Mouse (Mus musculus) cerebellum, adult (tissue): ENCODE measurements around the gene Wnt2b.

Experiments
- ATAC-seq: cut with Nextera tagmentation; 2 replicates; pipeline ENCODE4 v1.9.2; 2017; ENCODE audit warnings: mild to moderate bottlenecking, moderate library complexity, mixed read lengths; ENCODE audit not compliant: insufficient number of reproducible peaks, low FRiP score, low TSS enrichment

Wnt2b gene

DNA sequence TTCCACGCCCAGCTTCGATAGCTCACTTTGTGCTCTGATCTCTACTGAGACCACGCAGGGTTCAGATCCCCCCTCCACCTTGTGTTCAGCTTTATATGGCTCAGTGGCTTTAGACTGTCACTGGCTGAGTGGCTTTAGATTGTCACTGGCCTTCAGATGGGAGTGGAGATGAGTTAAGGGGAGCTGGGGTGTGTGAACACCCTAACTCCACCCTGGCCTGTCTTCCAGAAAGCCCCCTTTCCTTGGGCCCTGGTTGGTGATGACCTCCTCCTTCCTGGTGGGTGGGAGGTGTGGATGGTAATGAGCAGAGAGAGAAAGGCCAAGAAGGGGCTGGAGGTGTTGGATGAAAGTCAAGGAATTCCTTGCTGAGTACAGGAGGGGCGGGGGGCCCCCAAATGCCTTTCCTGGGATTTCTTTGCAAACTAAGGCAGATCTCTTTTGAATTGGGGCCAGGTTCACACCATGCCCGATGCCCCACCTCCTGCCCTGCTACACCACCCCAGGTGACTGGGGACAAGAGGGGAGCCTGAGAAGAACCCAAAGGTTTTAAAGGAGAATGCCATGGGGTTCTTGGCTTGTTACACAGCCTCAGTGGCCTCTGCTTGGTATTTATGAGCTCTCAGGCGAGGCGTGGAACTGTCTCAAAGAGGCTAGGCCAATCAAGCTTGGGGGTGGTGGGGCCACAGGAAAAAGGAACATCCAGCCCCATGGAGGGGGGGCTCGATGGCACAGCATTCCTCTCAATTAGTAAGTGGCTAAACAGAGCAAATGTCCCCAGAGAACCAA is 3.5 kb upstream of the Wnt2b start:
- ATAC-seq = no peak

DNA sequence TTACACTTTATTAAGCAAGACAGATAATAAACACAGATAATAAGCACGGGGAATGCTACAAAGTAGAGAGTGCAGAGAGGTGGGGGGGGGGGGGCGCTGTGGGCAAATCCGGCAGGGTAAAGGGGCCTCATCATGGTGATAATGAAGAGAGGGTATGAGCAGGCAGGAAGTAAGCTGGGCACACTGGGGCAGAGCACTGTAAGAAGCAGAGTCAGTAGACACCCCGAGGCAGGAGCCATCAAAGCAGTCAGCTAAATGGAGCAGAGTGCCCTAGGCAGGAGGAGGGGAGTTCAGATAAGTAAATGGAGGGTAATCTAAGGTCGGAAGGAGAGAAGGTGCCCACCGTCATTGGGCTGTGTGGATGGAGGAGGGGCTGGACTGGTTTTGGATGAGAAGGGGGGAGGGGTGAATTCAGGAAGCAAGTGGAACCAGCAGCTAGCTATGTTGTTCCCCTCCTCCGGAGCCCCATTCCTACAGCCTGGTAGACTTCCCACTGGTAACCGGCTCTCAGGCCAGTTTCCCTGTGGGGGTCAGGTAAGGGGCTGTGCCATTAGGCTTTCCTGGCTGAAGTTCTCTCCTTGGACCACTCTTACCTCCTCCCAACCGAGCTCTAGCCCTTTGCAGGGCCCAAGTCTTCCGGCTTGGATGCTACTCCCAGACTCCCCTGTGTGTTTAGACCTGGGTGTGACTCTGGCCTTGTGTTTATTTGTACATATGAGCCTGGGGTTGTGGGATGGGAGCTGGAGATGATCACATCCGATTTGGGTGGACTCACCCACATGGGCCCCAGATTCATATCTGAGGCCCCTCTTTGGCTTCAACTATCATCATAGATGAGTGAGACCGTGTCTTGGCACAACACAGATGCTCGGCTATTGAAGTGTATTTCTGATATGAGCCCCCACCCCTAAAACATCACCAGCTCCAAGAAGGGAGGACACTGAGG is 1.9 kb upstream of the Wnt2b start:
- no peak for ATAC-seq

DNA sequence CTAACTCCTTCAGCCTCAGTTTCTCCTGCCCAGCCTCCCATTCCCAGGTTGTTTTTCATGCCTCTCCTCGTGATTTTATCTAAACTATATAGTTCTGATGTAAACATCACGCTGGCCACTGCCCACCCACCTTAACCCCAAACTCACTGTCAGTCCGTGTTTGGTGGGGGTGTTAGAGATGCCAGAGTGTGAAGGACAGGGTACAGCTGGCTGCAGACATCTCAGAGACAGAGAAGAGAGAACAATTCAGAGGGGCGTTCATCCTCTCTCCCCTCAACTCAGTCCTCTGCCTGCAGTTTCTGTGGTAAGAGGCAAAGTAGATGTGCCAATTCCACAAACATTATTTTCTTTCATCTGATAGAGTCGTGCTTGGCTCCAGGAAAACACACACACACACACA is 1.1 kb upstream of the Wnt2b start:
- ATAC-seq = no peak

DNA sequence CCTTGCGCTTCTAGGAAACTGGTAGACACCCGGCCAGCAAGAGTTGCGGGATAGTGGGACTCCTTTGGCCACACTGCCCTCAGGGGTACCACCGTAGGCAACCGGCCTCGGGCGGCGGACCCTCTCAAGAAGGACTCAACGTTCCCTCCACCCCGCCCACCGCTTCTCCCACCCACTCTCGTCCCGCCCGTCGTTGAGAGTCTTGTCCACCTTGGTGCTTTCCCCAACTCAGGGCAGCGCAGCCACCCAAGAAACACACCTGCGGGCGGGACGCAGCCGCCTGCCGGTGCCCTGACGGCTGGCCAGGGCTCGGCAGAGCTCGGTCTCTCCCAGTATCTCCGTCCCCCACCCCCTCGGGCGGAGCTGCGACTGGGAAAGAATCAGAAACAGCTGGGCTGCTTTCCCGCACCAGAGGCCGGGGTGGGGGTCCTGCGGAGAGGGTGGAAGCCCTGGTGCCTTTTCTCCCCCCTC is 455 bp upstream of the Wnt2b start:
- ATAC-seq = no peak

DNA sequence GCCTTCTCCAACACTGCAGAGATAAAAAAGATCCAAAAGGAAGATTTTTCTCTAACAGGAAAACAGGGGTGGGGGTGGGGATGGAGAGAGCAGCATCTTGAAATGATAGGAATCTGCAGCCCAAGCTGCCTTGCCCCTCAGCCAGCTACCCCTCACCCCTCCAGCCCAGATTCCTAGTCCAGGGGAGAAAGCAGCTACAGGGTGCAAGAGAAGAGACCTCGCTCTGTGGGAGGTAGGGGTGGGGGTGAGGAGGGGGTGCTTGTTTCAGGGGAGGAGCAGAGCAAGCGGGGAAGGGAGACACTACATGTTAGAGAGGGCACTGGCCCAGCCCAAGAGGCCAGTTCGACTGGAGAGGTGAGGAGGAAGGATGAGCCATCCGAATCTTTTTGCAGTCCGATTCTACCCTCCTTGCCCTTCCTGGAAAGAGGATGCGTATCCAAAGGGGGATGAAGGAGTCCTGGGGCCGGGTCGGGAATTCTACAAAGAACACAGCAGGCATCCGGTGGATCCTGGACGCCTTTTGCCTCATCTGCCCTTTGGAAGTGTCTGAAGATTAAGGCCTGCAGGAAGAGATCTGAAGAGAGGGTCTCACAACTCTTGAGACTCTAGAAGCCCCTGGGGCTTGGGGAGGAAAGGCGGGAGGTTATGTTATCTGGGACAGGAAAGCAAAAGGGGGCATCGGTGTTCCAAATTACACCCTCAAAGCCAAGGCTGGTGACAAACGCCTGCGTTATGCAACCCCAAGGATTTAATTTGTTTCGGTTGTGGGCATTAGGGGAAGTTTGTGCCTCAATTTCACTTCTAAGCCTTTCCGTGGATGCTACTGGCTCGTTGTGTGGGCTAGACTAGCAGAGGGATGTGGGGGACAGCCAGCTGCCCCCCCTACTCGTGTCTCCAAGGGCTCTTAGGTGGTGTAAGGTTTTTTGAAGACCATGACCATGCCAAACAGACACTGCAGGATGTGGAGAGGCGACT is 1.4 kb downstream of the Wnt2b start:
- ATAC-seq = no peak

DNA sequence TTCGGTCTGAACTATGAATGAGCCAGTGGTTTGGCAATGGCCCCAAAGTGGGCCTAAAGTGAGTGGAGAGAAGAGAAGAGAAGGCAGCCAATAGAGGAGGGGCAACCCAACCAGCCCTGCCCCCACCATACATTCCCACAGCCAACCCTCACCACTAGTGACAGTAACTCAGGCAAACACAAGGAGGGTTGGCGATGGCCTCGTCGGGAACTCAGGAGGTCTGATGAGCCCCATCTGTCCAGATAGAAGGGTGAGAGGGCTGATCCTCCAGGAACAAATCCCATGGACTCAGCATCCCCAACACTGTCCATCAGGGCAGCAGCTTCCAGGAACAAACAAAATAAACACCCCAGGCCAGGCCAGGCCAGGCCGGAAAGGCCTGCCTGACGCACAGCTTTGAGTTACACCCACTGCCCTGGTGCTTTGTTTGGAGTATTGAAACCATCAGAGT is 5.6 kb downstream of the Wnt2b start:
- no peak for ATAC-seq

DNA sequence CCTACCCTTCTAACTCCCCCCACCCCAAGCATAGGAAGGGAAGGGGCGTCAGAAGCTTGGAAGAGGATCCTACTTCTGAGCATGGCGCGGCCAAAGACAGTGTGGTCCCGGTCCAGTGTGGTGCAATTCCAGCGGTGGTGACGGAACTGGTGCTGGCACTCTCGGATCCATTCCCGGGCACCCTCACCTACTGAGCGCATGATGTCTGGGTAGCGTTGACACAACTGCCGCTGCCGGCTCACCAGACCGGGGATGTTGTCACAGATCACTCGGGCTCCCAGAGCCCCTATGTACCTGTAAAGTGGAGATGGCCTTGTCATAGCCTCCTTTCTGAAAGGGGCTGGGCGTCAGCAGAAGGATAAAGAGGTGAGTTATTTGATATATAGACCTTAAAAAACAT is 7.2 kb downstream of the Wnt2b start:
- no peak for ATAC-seq

DNA sequence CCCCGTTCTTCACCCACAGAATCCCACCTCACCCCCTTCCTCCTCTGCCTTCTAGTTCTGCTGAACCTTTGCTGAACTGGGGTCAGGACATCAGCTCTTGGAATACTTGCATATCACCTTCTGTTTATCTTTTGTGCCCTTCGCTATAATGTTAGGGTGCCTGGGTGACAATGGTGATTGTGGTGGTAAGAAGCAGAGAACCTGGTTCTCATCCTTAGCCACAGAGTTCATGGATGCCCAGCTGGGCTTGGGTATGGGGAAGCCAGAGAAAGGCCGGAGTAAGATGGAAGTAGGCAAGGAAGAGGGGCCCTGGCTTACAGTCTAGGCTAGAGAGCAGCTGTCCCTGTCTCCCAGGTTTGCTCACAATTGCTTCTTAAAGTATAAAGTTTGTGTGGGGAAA is 7.6 kb downstream of the Wnt2b start:
- ATAC-seq = no peak

DNA sequence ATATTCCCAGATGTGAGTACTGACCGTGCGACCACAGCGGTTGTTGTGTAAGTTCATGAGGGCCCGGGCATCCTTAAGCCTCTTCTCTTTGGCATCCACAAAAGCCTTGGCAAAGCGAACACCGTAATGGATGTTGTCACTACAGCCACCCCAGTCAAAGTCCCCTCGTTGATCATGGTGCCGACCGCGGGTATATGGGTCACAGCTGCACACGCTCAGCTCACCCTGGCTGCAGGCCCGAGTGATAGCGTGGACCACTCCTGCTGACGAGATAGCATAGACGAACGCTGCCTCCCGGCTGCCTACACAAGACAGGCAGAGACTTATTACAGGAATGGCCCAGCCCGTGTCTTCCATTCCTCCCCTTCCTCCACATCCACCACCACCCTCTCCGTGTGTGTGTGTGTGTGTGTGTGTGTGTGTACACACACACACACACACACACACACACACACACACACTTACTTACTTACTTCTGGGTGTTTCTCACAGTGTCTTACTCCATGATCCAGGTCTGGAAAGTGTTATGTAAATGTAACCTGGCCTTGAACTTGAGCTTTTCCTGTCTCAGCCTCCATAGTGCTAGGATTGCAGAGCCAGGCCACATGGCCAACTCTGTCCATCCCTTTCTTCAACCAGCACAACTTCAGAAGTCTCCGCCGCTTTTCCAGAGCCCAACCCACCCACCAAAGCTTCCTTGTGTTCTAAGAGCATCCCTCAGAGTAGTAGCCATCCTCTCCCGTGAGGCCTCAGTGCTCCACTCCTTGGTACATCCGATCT is 8.6 kb downstream of the Wnt2b start:
- ATAC-seq = no peak

DNA sequence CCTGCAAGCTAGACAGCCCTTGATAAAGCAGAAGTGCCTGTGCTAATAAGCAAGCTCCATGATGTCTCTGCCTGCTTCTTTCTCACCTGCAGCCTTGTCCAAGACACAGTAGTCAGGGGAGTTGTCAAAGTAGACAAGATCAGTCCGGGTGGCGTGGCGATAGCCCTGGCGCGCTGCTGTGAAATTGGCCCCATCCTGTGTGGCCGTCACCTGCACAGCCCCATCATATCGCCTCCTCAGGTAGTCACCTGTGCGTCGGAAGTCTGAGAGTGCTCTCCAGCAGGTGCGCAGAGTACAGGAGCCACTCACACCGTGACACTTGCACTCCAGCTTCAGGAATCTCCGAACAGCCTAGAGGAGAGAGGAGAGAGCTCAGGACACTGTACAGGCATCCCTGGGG is 10.8 kb downstream of the Wnt2b start:
- no peak for ATAC-seq

DNA sequence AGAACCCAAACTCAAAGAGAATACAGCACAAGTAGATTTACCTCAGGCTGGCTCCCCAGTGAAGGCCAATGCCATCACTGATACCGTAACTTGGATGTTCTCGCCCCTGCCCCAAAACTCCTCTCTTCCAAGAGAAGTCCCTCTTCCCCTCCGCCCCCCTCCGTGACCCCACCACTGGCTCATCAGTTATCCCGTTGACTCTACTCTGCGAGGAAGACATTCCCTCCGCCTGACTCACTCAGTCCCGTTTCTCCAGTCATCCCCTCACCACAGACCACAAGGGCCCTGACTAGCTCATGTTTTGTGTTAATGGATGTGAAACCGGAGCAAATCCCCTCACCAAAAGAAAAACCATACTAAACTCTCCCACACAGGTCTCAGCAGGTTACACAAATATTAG is 16.8 kb downstream of the Wnt2b start:
- ATAC-seq = no peak

DNA sequence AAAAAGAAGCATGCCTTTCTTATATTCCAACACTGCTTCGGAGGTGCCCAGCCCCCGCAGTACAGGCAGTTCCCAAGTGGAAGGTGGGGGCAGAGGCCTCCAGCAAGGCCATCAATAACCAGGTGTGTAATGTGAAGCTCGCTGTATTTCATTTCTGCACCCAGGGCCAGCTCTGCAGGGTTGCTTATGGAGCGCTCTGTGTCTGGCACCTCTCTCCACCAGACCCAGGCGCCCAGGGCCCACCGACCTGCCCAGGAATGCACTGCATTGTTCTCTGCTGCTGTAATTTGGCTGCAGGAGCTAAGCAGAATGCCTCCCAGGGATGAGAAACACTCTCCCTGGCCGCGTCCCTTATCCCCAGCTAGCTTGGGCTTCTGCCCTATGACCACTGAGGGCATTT is 18.4 kb downstream of the Wnt2b start:
- no peak for ATAC-seq

DNA sequence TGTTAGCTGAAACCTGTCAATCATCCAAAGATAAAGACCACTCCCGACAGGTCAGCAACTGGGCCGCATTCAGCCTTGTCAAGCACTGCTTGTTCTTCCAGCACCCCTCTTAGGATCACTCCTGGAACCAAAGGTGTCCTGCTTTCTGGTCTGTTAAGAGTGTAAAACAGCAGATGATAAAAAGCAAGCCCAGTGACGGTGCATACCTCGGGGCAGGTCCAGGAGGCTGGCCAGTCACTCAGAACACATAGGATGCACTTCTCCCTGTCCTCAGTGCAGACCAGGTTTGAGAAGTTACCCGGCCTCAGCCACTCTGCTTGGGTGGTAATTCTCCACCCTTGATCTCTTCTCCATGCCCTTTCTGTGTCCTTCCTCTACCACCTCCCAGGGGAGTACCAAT is 19.0 kb downstream of the Wnt2b start:
- no peak for ATAC-seq

DNA sequence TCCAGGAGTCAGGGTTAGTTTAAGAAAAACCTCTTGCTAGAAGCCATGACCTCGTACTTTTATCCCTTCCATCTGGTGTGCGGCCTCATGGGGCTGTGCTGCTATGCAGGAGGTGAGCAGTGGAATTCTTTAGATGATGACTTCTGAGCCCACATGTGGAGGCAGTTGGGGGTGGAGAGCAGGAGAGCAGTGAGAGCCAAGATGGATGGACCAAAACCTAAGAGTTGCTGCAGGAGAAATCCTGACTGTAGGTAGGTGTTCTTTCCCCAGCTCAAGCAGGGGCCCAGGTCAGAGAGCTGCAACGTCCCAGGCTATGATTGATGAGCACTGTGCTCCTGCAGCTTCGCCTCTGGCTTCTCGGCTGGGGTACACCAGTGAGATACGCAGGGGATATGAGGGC is 21.0 kb downstream of the Wnt2b start:
- ATAC-seq = no peak

DNA sequence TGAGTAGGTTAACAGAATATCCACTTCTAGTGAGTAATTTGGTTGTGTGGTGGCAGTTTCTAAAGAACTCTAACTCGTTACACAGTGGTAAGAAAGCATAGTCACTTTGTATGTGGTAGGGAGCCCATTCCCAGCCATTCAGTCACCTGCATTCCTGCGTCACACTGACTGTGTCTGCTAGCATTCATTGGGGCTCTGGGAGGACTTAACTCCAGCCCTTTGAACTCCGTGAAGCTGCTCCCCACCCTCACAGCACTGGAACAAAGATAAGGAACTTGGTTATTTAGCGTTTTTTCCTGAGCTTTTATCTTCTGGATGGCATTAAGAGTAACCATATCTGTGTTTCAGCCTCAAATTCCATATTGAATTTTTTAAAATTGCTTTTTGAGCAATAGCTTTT is 23.4 kb downstream of the Wnt2b start:
- ATAC-seq = no peak

DNA sequence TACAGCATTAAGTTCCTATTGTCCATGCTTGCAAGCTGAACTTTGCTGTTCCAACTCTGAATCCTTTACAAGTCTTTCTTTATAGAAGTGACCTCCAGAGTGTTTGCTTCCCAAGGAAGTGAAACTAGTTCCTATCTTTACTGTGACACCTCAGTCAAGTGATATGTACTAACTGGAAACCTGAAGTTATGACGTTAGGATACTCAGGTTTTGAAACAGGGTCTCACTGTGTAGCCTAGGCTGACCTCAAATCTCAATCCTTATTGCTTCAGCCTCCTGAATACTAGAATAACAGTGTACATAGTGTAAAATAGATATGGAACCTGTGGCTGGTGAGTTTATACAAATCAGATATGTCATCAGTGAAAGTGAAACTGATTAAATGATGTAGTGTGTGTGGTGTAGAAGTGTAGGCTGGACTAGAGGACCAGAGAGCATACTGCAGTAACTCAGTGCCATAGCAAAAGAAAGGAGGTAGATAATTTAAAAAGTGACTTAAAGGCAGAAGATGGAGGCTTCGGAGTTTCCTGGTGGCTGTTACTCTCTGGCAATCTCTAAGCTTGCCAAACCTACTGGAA is 23.9 kb downstream of the Wnt2b start:
- no peak for ATAC-seq

DNA sequence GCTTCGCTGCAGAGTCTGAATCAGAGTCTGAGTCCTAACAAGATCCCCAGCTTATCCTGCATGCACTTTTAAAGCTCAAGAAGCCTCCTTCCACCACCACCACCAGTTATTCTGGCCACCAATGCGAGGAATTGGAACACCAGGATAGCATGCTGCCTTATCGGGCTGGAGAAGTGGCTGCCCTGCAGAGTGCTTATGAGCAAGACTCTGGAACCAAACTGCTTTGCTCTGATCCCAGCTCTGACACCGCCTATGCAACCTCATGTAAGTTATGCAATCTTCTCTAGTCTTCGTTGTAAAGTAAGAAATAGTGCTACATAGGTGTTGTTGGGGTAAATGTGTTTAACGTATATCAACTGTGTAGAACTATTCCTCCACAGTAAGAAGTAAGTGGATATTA is 32.3 kb downstream of the Wnt2b start:
- ATAC-seq = no peak

DNA sequence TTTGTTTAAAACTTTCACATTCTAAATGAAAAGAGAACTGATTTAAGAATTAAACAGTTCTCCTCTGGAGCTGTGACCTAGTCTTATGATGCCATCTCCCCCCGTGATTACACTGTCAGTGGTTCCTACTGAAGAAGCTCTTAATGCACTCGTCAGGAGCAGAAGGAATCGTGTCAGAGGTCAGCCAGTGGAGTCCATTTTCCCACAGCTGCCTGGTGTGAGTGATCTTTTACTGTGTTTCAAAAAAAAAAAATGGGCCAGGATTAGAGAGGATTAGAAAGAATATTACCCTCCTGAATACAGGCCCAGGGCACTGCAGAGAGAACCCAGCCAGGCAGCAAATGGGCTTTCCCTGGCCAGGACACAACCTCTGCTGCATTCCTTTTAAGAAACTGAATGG is 46.7 kb downstream of the Wnt2b start:
- no peak for ATAC-seq

DNA sequence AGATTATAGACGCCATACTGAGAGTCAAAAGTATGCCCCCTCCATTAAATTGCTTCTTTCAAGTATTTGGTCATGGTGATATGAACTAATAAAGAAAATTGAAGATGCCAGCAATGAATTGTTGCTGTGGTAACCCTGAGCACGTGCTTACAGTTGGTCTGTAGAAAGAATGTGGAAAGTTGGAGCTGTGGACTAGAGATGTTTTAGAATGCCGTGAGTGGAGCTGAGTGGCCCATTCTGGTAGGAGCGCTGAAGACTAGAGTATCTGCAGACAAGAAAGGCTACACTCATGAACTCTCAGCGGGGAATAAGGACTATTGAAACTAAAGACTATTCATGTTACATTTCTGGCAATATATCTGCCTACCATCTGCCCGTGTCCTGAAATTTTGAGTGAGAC is 52.5 kb downstream of the Wnt2b start:
- no peak for ATAC-seq
